Mouse (Mus musculus) neural tube, embryonic 14.5 days (tissue): ENCODE measurements at regions not wholly inside any gene's neighbourhood (a gene's known extent, or its start where the extent isn't known, plus 50 kb on each side); places are given as distances from the start of the nearest gene placed in this dataset.

Experiments used
- ATAC-seq: fragments of 200-750 bp; cut with Nextera tagmentation; 2 replicates; pipeline ENCODE4 v1.8.0; 2017; ENCODE audit warnings: low read depth, mild to moderate bottlenecking, moderate TSS enrichment, moderate library complexity
- H3K27ac ChIP-seq: fragments of 300-500 bp; sonication (generic); 2 replicates; pipeline ENCODE4 v1.5.1; 2014; ENCODE audit warnings: low read depth, mild to moderate bottlenecking, control low read depth, low read length, moderate library complexity, mixed read lengths
- H3K27me3 ChIP-seq: fragments of 300-500 bp; sonication (generic); 2 replicates; pipeline ENCODE4 v1.6.1; 2014; ENCODE audit warnings: low read length; ENCODE audit not compliant: control insufficient read depth, insufficient read depth
- H3K36me3 ChIP-seq: fragments of 300-500 bp; sonication (generic); 2 replicates; pipeline ENCODE4 v1.6.1; 2014; ENCODE audit warnings: low read length, mixed read lengths; ENCODE audit not compliant: control insufficient read depth, insufficient read depth
- H3K4me1 ChIP-seq: fragments of 300-500 bp; sonication (generic); 2 replicates; pipeline ENCODE4 v1.6.1; 2014; ENCODE audit warnings: low read length; ENCODE audit not compliant: control insufficient read depth, insufficient read depth
- H3K4me2 ChIP-seq: fragments of 300-500 bp; sonication (generic); 2 replicates; pipeline ENCODE4 v1.6.1; 2014; ENCODE audit warnings: mild to moderate bottlenecking, low read depth, low read length, control low read depth
- H3K4me3 ChIP-seq: fragments of 300-500 bp; sonication (generic); 2 replicates; pipeline ENCODE4 v1.5.1; 2014; ENCODE audit warnings: low read depth, low read length, control low read depth, mixed read lengths
- H3K9ac ChIP-seq: fragments of 300-500 bp; sonication (generic); replicated peaks from 2 replicates; pipeline ENCODE4 v1.6.1; 2014; ENCODE audit warnings: low read depth, mild to moderate bottlenecking, control low read depth, low read length, mixed read lengths
- H3K9me3 ChIP-seq: fragments of 300-500 bp; sonication (generic); 2 replicates; pipeline ENCODE4 v1.6.1; 2016; ENCODE audit warnings: low read length; ENCODE audit not compliant: control insufficient read depth
- WGBS: fragments of 180-500 bp; shearing (Covaris S2); extraction: QIAGEN DNeasy Blood & Tissue Kit; methylation state at CpG from one replicate; pipeline ENCODE4 v1.1.7; 2014; 5-methylcytosine and 5-hydroxymethylcytosine counted together

DNA sequence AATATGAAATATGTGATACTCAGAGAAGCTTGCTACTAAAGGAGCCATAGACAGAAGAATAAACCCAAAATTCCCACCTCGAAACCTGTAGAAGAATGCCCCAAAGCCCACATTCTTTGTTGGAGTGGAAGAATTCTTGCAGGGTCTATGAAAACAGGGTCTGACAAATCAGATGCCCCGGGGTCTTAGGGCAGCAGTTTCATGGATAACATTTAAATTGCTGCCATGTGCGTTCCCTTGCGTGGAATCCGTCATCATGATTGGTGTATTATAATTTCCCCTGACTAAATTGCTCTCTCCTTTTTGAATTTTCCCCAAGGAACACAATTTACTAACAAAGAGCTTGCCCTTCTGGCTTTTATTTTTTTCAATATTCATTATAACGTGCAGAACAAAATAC is 99.6 kb upstream of the Lrig3 start:
- H3K9ac ChIP-seq, result no peak overlapping the region
- WGBS, result 59% methylated on average over 6 of the region's 6 CpGs
- no peak overlapping the region for H3K4me2 ChIP-seq
- H3K27ac ChIP-seq, result no peak overlapping the region
- no peak overlapping the region for H3K4me3 ChIP-seq
- ATAC-seq, result no peak
- H3K27me3 ChIP-seq, result no peaks in the 10 kb centered on the region
- H3K9me3 ChIP-seq, result no peaks in the 10 kb centered on the region
- no peaks in the 10 kb centered on the region for H3K36me3 ChIP-seq
- H3K4me1 ChIP-seq, result no peaks in the 10 kb centered on the region

DNA sequence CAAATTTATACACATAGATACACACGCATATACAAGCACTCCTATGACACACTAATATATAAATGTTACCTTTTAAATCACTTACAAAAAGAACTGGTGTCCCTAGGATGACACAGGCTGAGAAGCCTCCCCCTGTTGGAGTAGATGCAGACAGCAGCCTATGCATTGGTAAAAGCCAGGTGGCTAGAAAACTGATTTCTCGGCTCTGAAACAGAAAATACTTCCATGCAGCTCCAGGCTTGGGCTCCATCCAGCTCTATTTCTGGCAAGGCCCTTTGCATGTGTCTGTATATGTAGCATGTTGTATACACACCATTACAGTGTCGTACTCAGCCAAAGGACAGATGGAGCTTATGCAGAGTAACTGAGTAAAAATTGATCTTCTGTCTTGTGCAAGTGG is 81.4 kb upstream of the Lrig3 start:
- H3K4me3 ChIP-seq, result no peak overlapping the region
- no peaks in the 10 kb centered on the region for H3K27me3 ChIP-seq
- H3K4me2 ChIP-seq, result no peak overlapping the region
- no peak overlapping the region for H3K27ac ChIP-seq
- whole genome bisulfite sequencing, result 87% methylated on average over 3 of the region's 3 CpGs
- H3K4me1 ChIP-seq, result no peaks in the 10 kb centered on the region
- no peak overlapping the region for H3K9ac ChIP-seq
- no peaks in the 10 kb centered on the region for H3K9me3 ChIP-seq
- ATAC-seq, result no peak
- no peaks in the 10 kb centered on the region for H3K36me3 ChIP-seq

DNA sequence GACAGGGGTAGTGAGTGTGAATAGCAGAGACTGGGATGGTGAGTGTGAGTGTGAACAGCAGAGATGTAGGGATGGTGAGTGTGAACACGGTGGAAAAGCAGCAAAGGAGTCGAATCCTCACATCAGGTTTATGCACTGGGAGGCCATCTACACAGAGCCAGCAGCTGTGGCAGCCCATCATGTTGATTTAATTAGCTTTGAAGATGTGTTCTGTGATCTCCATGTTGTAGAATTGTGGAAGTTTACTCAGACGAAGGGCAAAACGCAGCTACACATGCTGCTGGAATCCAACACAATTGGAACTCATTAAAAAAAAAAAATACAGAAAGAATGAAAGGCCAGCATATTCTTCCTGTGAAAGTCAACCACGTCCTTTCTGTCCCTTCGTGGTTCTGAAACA is 80.2 kb upstream of the Lrig3 start:
- no peaks in the 10 kb centered on the region for H3K9me3 ChIP-seq
- no peak overlapping the region for H3K4me2 ChIP-seq
- 53% methylated on average over 6 of the region's 6 CpGs for WGBS
- no peak overlapping the region for H3K9ac ChIP-seq
- H3K27ac ChIP-seq, result no peak overlapping the region
- H3K4me3 ChIP-seq, result no peak overlapping the region
- no peak for ATAC-seq
- no peaks in the 10 kb centered on the region for H3K4me1 ChIP-seq
- no peaks in the 10 kb centered on the region for H3K36me3 ChIP-seq
- no peaks in the 10 kb centered on the region for H3K27me3 ChIP-seq

DNA sequence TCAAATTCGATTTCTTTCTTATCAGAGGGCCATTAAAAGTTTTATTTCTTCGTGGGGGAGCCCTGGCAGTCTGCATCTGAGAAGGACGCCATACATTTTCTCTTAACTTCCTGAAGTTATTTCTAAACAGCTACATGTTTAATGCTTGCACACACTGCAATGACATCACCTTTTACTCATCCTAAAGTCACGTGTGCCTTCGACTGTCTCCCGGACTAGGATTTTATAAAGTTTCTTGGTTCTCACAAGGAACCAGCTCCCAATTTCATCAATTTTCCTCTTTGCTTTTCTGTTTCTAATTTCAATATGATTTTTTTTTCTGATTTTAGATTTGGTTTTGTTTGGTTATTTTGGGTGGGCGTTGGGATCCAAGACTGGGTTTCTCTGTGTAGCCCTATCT is 73.8 kb upstream of the Lrig3 start:
- Histone ChIP-seq H3K4me3 (no peak overlapping the region), H3K36me3 (no peaks in the 10 kb centered on the region), H3K9me3 (no peaks in the 10 kb centered on the region), H3K27ac (no peak overlapping the region), H3K4me2 (no peak overlapping the region), H3K4me1 (no peaks in the 10 kb centered on the region), H3K27me3 (no peaks in the 10 kb centered on the region), H3K9ac (no peak overlapping the region)
- ATAC-seq, result no peak
- 87% methylated on average over 7 of the region's 7 CpGs for WGBS

DNA sequence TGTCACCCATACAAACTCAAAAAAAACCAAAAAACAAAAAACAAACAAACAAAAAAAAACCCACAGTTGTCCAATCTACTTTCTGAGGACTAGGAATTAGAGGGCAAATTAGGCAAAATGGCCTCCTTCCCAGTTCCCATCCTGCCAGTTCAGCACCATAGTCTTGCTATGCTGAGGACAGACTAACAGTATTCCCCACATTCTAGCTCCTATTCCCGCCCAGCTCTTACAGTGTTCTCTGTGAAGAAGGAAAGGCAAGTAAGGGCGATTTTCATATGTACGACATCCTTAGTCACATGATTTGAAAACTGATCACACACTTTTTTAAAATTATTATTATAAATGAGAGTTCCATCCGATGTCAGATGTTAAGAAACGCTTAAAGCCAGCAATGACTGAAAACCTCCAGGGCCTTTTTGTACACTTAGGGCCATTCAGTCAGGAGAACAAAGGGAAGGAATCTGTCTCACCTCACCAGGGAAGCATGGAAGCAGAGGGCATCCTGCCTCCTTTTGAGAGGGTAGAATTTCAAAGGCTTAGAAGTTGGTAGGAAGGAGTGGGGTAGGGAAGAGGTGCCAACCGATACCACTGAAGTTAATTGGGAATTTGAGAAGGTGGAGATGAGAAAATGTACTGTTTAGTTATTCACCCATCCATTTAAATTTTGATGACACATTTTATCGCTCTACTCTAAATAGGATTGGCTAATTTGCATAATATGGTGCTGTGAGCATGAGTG is 70.1 kb upstream of the Lrig3 start:
- Histone ChIP-seq H3K36me3 (no peaks in the 10 kb centered on the region), H3K9me3 (no peaks in the 10 kb centered on the region), H3K9ac (no peak overlapping the region), H3K4me1 (no peaks in the 10 kb centered on the region), H3K27me3 (no peaks in the 10 kb centered on the region), H3K4me2 (no peak overlapping the region), H3K27ac (no peak overlapping the region), H3K4me3 (no peak overlapping the region)
- no peak for ATAC-seq
- WGBS, result 47% methylated on average over 7 of the region's 7 CpGs

DNA sequence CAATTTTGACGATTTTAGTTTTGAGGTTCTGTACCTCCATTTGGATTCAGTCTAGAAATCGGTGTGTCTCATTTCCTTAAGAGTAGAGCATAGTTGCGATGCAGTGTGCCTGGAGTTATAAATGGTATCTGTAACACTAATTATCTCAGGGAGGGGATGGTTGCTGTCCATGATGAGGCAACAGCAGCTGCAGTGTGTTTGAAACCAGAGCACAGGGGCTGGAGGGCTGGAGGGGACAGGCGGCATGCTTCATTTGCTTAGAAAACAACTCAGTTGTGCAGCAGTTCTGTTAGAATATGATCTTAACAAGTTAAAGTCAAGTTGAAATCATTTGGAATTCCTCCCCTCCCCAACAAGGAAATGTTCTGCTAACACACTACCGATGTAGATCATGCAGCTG is 69.3 kb upstream of the Lrig3 start:
- WGBS, result 62% methylated on average over 5 of the region's 5 CpGs

DNA sequence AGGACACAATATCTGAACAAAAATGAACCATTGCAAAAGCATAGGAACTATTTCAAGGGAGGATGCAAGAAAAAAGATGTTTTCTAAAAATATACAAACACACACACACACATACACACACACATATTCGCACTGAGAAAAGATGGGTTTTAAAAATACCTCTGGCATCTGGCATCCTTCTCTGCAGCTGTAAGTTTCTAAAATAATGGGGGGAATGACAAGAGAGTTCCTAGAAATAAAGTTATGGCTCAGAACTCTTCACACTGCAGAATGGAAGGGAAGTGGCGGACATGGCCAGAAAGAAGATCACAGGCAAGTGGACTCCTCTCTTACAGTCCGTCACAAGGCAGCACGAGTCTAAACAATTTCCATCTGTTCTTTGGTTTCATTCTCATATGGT is 66.5 kb upstream of the Lrig3 start:
- H3K9me3 ChIP-seq, result no peaks in the 10 kb centered on the region
- H3K27ac ChIP-seq, result no peak overlapping the region
- no peak overlapping the region for H3K9ac ChIP-seq
- H3K27me3 ChIP-seq, result no peaks in the 10 kb centered on the region
- no peak overlapping the region for H3K4me2 ChIP-seq
- ATAC-seq, result no peak
- H3K4me3 ChIP-seq, result no peak overlapping the region
- H3K36me3 ChIP-seq, result no peaks in the 10 kb centered on the region
- 93% methylated on average over 4 of the region's 4 CpGs for WGBS
- H3K4me1 ChIP-seq, result no peaks in the 10 kb centered on the region

More for the DNA sequence above, 69.3 kb upstream of the Lrig3 start:
- Histone ChIP-seq H3K36me3 (no peaks in the 10 kb centered on the region), H3K4me1 (no peaks in the 10 kb centered on the region), H3K27me3 (no peaks in the 10 kb centered on the region), H3K9me3 (no peaks in the 10 kb centered on the region), H3K4me3 (no peak overlapping the region), H3K4me2 (no peak overlapping the region), H3K27ac (no peak overlapping the region), H3K9ac (no peak overlapping the region)
- ATAC-seq, result no peak

DNA sequence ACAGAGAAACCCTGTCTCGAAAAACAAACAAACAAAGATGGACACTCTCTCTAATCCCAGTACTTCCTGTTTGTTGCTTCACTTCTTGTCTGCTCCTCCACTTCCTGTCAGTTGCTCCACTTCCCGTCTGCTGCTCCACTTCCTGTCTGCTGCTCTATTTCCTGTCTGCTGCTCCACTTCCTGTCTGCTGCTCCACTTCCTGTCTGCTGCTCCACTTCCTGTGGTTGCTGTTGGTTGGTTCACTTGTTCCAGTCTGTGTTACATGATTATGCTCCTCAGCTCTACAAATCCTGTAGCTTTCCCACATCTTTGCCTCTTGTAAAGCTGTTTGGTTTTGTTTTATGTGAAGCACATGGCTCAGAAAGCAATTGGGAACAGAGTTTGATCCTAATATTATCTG is 65.4 kb upstream of the Lrig3 start:
- Histone ChIP-seq H3K36me3 (no peaks in the 10 kb centered on the region), H3K27me3 (no peaks in the 10 kb centered on the region), H3K9ac (no peak overlapping the region), H3K4me2 (no peak overlapping the region), H3K4me1 (no peaks in the 10 kb centered on the region), H3K27ac (no peak overlapping the region), H3K4me3 (no peak overlapping the region), H3K9me3 (no peaks in the 10 kb centered on the region)
- ATAC-seq, result no peak
- WGBS, result 86% methylated on average over 2 of the region's 2 CpGs

DNA sequence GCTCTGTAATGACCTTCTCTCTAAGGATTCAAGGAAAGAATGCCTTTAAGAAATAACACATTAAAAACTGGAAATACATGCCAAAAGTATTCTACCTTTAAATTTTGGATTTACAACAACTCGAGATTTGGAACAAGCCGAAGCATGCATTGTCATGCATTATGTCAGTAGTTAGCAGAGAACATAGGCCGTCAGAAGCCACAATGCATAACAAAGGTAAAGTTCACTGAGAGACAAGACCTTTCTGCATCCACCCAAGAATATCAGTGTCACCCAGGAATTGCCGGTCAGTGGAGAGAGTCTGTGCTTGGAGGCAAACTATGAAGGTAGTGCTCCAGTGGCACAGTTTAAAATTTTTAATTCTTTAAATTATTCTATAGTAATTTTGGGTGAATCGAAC is 63.3 kb upstream of the Lrig3 start:
- no peak overlapping the region for H3K4me3 ChIP-seq
- no peaks in the 10 kb centered on the region for H3K27me3 ChIP-seq
- H3K4me1 ChIP-seq, result no peaks in the 10 kb centered on the region
- H3K9me3 ChIP-seq, result no peaks in the 10 kb centered on the region
- ATAC-seq, result no peak
- no peak overlapping the region for H3K9ac ChIP-seq
- H3K4me2 ChIP-seq, result no peak overlapping the region
- H3K36me3 ChIP-seq, result no peaks in the 10 kb centered on the region
- WGBS, result 81% methylated on average over 5 of the region's 5 CpGs
- no peak overlapping the region for H3K27ac ChIP-seq
